Mouse (Mus musculus): ENCODE results near the gene Ube2k. TPM values are rescaled to one million over a fixed set of nuclear protein-coding genes. Genes with fewer than 3 reads are reported as not detected.
A peak's percentile ranks its signal among the peaks of the same experiment; 100 is the strongest.

The Ube2k gene
- 168 and 188 TPM in 2 replicates for polyA plus RNA-seq (2012; ENCODE audit: insufficient read depth, insufficient read length, missing spikeins)

- Histone ChIP-seq H3K27ac (replicated peaks; ENCODE audit: low read depth, low read length) (peak within 1 kb of the TSS; percentile 94), H3K4me1 (ENCODE audit: control insufficient read depth, insufficient read depth, insufficient read length, low read length) (peaks cover 5% of the 10 kb centered on the region), H3K4me3 (ENCODE audit: insufficient read depth, low read depth, low read length) (peak within 1 kb of the TSS; percentile 87)
These were observed at the start of gene Ube2k, which contains the start of gene Smim14 for GRCm38 (mm10) chr5:65536751-65537419. TSS of gene Ube2k (plus strand) at chr5:65537233. TSS of gene Smim14 (minus strand) at chr5:65537184.

- peaks cover 31% of the 10 kb centered on the region for H3K4me1 ChIP-seq (ENCODE audit: control insufficient read depth, insufficient read depth, insufficient read length, low read length)
- 0 out of 2 replicates have a peak overlapping the region, but pooled peaks have one; percentile 3 for H3K27ac ChIP-seq (replicated peaks; ENCODE audit: low read depth, low read length)
- no peak overlapping the region for H3K4me3 ChIP-seq (ENCODE audit: insufficient read depth, low read depth, low read length)
These were observed 49.7 kb upstream of the Ube2k start for GRCm38 (mm10) chr5:65487381-65487780.

GRCm38 (mm10) chr5:65488725-65489124 is 48.3 kb upstream of the Ube2k start:
- peak overlapping the region; percentile 43; the same call in 1 of the 2 replicates for H3K27ac ChIP-seq (replicated peaks; ENCODE audit: low read depth, low read length)
- H3K4me1 ChIP-seq (ENCODE audit: control insufficient read depth, insufficient read depth, insufficient read length, low read length) = peaks cover 26% of the 10 kb centered on the region
- H3K4me3 ChIP-seq (ENCODE audit: insufficient read depth, low read depth, low read length) = peak overlapping the region; percentile 9; the same call in 1 of the 2 replicates

- H3K4me1 ChIP-seq (ENCODE audit: control insufficient read depth, insufficient read depth, insufficient read length, low read length) = peaks cover 21% of the 10 kb centered on the region
- 0 out of 2 replicates have a peak overlapping the region, but pooled peaks have one; percentile 40 for H3K27ac ChIP-seq (replicated peaks; ENCODE audit: low read depth, low read length)
- H3K4me3 ChIP-seq (ENCODE audit: insufficient read depth, low read depth, low read length) = no peak overlapping the region
These were observed 47.2 kb upstream of the Ube2k start for GRCm38 (mm10) chr5:65489830-65490229.

GRCm38 (mm10) chr5:65491767-65492715 is 45.0 kb upstream of the Ube2k start:
- peak overlapping the region; percentile 81 for H3K27ac ChIP-seq (replicated peaks; ENCODE audit: low read depth, low read length)
- peak overlapping the region; percentile 72 for H3K4me3 ChIP-seq (ENCODE audit: insufficient read depth, low read depth, low read length)
- peaks cover 18% of the 10 kb centered on the region for H3K4me1 ChIP-seq (ENCODE audit: control insufficient read depth, insufficient read depth, insufficient read length, low read length)

GRCm38 (mm10) chr5:65492716-65493531 is 44.1 kb upstream of the Ube2k start, which contains the start of gene Gm43552:
TSS of gene Gm43552 (minus strand) at chr5:65492833.
- peak within 1 kb of the TSS; percentile 88 for H3K27ac ChIP-seq (replicated peaks; ENCODE audit: low read depth, low read length)
- H3K4me1 ChIP-seq (ENCODE audit: control insufficient read depth, insufficient read depth, insufficient read length, low read length) = peaks cover 14% of the 10 kb centered on the region
- H3K4me3 ChIP-seq (ENCODE audit: insufficient read depth, low read depth, low read length) = peak within 1 kb of the TSS; percentile 72

GRCm38 (mm10) chr5:65500231-65500630 is 36.8 kb upstream of the Ube2k start:
- H3K4me3 ChIP-seq (ENCODE audit: insufficient read depth, low read depth, low read length) = no peak overlapping the region
- H3K4me1 ChIP-seq (ENCODE audit: control insufficient read depth, insufficient read depth, insufficient read length, low read length) = no peaks in the 10 kb centered on the region
- no peak overlapping the region for H3K27ac ChIP-seq (replicated peaks; ENCODE audit: low read depth, low read length)

- Histone ChIP-seq H3K4me1 (ENCODE audit: control insufficient read depth, insufficient read depth, insufficient read length, low read length) (no peaks in the 10 kb centered on the region), H3K4me3 (ENCODE audit: insufficient read depth, low read depth, low read length) (no peak overlapping the region), H3K27ac (replicated peaks; ENCODE audit: low read depth, low read length) (no peak overlapping the region)
These were observed 35.6 kb upstream of the Ube2k start for GRCm38 (mm10) chr5:65501407-65501806.

- H3K27ac ChIP-seq (replicated peaks; ENCODE audit: low read depth, low read length) = no peak overlapping the region
- H3K4me1 ChIP-seq (ENCODE audit: control insufficient read depth, insufficient read depth, insufficient read length, low read length) = no peaks in the 10 kb centered on the region
- no peak overlapping the region for H3K4me3 ChIP-seq (ENCODE audit: insufficient read depth, low read depth, low read length)
These were observed 31.2 kb upstream of the Ube2k start for GRCm38 (mm10) chr5:65505786-65506185.

- no peak overlapping the region for H3K4me3 ChIP-seq (ENCODE audit: insufficient read depth, low read depth, low read length)
- H3K27ac ChIP-seq (replicated peaks; ENCODE audit: low read depth, low read length) = no peak overlapping the region
- no peaks in the 10 kb centered on the region for H3K4me1 ChIP-seq (ENCODE audit: control insufficient read depth, insufficient read depth, insufficient read length, low read length)
These were observed 28.6 kb upstream of the Ube2k start for GRCm38 (mm10) chr5:65508395-65508794.

- Histone ChIP-seq H3K4me3 (ENCODE audit: insufficient read depth, low read depth, low read length) (no peak overlapping the region), H3K27ac (replicated peaks; ENCODE audit: low read depth, low read length) (no peak overlapping the region), H3K4me1 (ENCODE audit: control insufficient read depth, insufficient read depth, insufficient read length, low read length) (peaks cover 5% of the 10 kb centered on the region; the same call in 1 of the 2 replicates)
These were observed 23.5 kb upstream of the Ube2k start for GRCm38 (mm10) chr5:65513506-65513905.

- Histone ChIP-seq H3K4me1 (ENCODE audit: control insufficient read depth, insufficient read depth, insufficient read length, low read length) (peaks cover 5% of the 10 kb centered on the region; the same call in 1 of the 2 replicates), H3K27ac (replicated peaks; ENCODE audit: low read depth, low read length) (0 out of 2 replicates have a peak overlapping the region, but pooled peaks have one; percentile 18), H3K4me3 (ENCODE audit: insufficient read depth, low read depth, low read length) (no peak overlapping the region)
These were observed 22.3 kb upstream of the Ube2k start for GRCm38 (mm10) chr5:65514635-65515278.

- no peak overlapping the region for H3K4me3 ChIP-seq (ENCODE audit: insufficient read depth, low read depth, low read length)
- H3K4me1 ChIP-seq (ENCODE audit: control insufficient read depth, insufficient read depth, insufficient read length, low read length) = no peaks in the 10 kb centered on the region
- no peak overlapping the region for H3K27ac ChIP-seq (replicated peaks; ENCODE audit: low read depth, low read length)
These were observed 15.2 kb upstream of the Ube2k start for GRCm38 (mm10) chr5:65521803-65522202.

- Histone ChIP-seq H3K4me3 (ENCODE audit: insufficient read depth, low read depth, low read length) (no peak overlapping the region), H3K4me1 (ENCODE audit: control insufficient read depth, insufficient read depth, insufficient read length, low read length) (no peaks in the 10 kb centered on the region)
These were observed 12.2 kb upstream of the Ube2k start for GRCm38 (mm10) chr5:65524831-65525230.

More at GRCm38 (mm10) chr5:65524831-65525230, 12.2 kb upstream of the Ube2k start:
- no peak overlapping the region for H3K27ac ChIP-seq (replicated peaks; ENCODE audit: low read depth, low read length)

Measured in brown adipose tissue, adult 24 weeks (tissue).